Comparison of ENCODE assay signal across 12 mouse cellular contexts in the genomic region with DNA sequence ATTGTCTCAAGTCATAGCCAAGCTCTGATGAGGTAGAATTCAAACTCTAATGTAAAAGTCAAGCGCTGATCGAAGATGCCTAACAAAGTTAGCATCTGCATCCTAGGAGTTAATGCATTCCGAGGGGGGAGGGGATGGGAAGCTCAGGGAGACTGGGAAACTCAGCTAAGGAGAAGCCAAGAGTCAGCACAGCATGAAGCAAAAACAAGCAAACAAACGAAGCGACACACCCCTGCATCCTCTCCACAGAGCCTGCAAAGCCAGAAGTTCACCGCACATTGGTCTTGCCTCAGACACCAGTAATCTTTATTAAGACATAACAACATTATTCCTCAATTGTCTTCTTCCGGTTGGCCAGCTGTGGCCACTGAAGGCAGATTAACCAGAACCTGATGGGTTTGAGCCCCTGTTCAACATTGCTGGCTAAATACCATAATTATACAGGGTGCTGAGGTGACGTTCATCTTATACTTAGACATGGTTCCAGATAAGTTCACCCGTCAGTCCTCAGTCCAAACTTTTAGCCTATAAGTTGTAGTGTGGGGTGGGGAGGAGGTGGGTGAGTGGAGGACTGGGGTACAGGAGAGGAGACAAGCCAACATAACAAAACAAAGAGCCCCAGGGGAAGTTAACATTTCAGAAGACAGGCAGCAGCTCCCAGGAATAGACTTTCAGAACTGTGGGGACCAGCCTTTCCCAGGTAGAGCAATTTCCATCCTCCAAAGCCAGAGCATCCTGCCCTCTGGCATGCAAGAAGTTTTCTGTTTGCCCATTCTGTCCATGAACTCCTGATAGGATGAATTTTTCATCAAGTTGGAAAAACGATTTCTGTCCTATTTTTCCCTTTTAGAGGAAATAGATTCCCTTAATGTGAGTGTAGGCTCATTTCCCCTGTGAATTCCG.
A peak's percentile ranks its signal among the peaks of the same experiment; 100 is the strongest.
DNase-seq lines count a peak whose midpoint lies in the region; ATAC-seq and TF ChIP-seq lines count a peak whose summit lies in the region.
"Had no signal": no experiment of that assay in that cellular context is flagged by ENCODE, and none has a peak within 500 bp of the region (broad histone marks: within the 10 kb centered on the region; RNA-seq: fewer than 3 reads in every experiment).

No protein-coding gene starts in this region.

- no peak for TF ChIP-seq CTCF in heart, postnatal 0 days (IDR thresholded peaks at IDR 0.05; ENCODE audit: low read depth)

- H3K36me3 ChIP-seq in heart, postnatal 0 days (replicated peaks; ENCODE audit: control insufficient read depth, insufficient read depth, low read length), result no peaks in the 10 kb centered on the region
- H3K36me3 ChIP-seq in limb, embryonic 10.5 days, result no peaks in the 10 kb centered on the region
- H3K36me3 ChIP-seq: hindbrain, embryonic 15.5 days; midbrain, embryonic 13.5 days had no signal

- peak; percentile 42 for DNase-seq in kidney, adult 11 months
- no peak for DNase-seq in kidney, adult 8-10 months
- peak; percentile 36 for DNase-seq in heart, postnatal 0 days (ENCODE audit: low spot score)
- DNase-seq in limb, embryonic 10.5 days (ENCODE audit: low spot score), result no peak
- DNase-seq in adipocyte (ENCODE audit: low spot score), result no peak
- no peak for DNase-seq in c-Kit-positive CD71-positive TER-119-positive erythroid progenitor cells, embryonic 14.5 days (ENCODE audit: low spot score)
- DNase-seq: thymus, postnatal 25 days had no signal

- H3K4me2 ChIP-seq in heart, postnatal 0 days (ENCODE audit: low read depth, low read length), result no peak overlapping the region
- H3K4me2 ChIP-seq: hindbrain, embryonic 15.5 days; midbrain, embryonic 13.5 days had no signal

- no peak overlapping the region for H3K9ac ChIP-seq in heart, postnatal 0 days (replicated peaks; ENCODE audit: low read depth, low read length)
- H3K9ac ChIP-seq: hindbrain, embryonic 15.5 days; midbrain, embryonic 13.5 days had no signal

- peak overlapping the region; percentile 68 for H3K27ac ChIP-seq in brown adipose tissue, adult 24 weeks (replicated peaks; ENCODE audit: low read depth, low read length)
- peak overlapping the region; percentile 84 for H3K27ac ChIP-seq in heart, postnatal 0 days (ENCODE audit: low read depth)
- peak overlapping the region; percentile 63 for H3K27ac ChIP-seq in limb, embryonic 10.5 days
- H3K27ac ChIP-seq: hindbrain, embryonic 15.5 days; midbrain, embryonic 13.5 days had no signal

- H3K9me3 ChIP-seq in heart, postnatal 0 days (replicated peaks; ENCODE audit: control insufficient read depth, low read length), result no peaks in the 10 kb centered on the region
- no peaks in the 10 kb centered on the region for H3K9me3 ChIP-seq in limb, embryonic 10.5 days (replicated peaks)
- H3K9me3 ChIP-seq: hindbrain, embryonic 15.5 days; midbrain, embryonic 13.5 days had no signal

- no peaks in the 10 kb centered on the region for H3K27me3 ChIP-seq in heart, postnatal 0 days (ENCODE audit: control insufficient read depth, insufficient read depth, low read length)
- peaks cover 3% of the 10 kb centered on the region; the same call in 1 of the 2 replicates for H3K27me3 ChIP-seq in limb, embryonic 10.5 days (ENCODE audit: low read depth, poor library complexity, severe bottlenecking)
- H3K27me3 ChIP-seq: hindbrain, embryonic 15.5 days; midbrain, embryonic 13.5 days had no signal

- WGBS in heart, postnatal 0 days, result 49% methylated on average over 11 of the region's 11 CpGs
- WGBS in limb, embryonic 10.5 days, result 38% methylated on average over 11 of the region's 11 CpGs

- no peak; the same call in 1 of the 2 replicates for TF ChIP-seq EP300 in heart, postnatal 0 days (IDR thresholded peaks at IDR 0.05; ENCODE audit: low read depth)

- ATAC-seq in heart, postnatal 0 days (ENCODE audit: insufficient read depth, low read depth), result peak; percentile 16; the same call in 1 of the 2 replicates
- ATAC-seq in activated CD4-positive, CD25-positive, alpha-beta regulatory T cell, adult 4 months, result no peak
- ATAC-seq: CD4-positive, CD25-positive, alpha-beta regulatory T cell, adult 4 months; midbrain, embryonic 13.5 days had no signal

- no peak overlapping the region for H3K4me3 ChIP-seq in brown adipose tissue, adult 24 weeks (ENCODE audit: insufficient read depth, low read depth, low read length)
- H3K4me3 ChIP-seq in heart, postnatal 0 days (ENCODE audit: low read depth, low read length), result no peak overlapping the region
- no peak overlapping the region for H3K4me3 ChIP-seq in limb, embryonic 10.5 days
- H3K4me3 ChIP-seq: hindbrain, embryonic 15.5 days; midbrain, embryonic 13.5 days had no signal

- peaks cover 26% of the 10 kb centered on the region for H3K4me1 ChIP-seq in brown adipose tissue, adult 24 weeks (ENCODE audit: control insufficient read depth, insufficient read depth, insufficient read length, low read length)
- peaks cover 42% of the 10 kb centered on the region for H3K4me1 ChIP-seq in heart, postnatal 0 days (ENCODE audit: control insufficient read depth, insufficient read depth)
- peaks cover 51% of the 10 kb centered on the region for H3K4me1 ChIP-seq in limb, embryonic 10.5 days
- H3K4me1 ChIP-seq: midbrain, embryonic 13.5 days had no signal

Comparison
In these comparisons a context has a peak if more than half of its experiments do, and no peak if none do; other contexts are left out.
1. DNase-seq: peak in kidney, adult 11 months (single experiment) and heart, postnatal 0 days (single experiment); none in kidney, adult 8-10 months (0 of 2), limb, embryonic 10.5 days (single experiment), adipocyte (single experiment) and c-Kit-positive CD71-positive TER-119-positive erythroid progenitor cells, embryonic 14.5 days (single experiment).
2. Peak in every context shown above with its lines, with median percentiles within 50 percentile points of each other: H3K27ac ChIP-seq.